Mouse (Mus musculus) lung, adult 2 months (tissue): ENCODE results near the gene 9030612E09Rik. TPM values are rescaled to one million over a fixed set of nuclear protein-coding genes. Genes with fewer than 3 reads are reported as not detected.

Experiments
- DNase-seq: peaks from one replicate; pipeline ENCODE4 v3.0.0; 2022
- H3K4me1 ChIP-seq: fragments of 200-500 bp; 2 replicates; pipeline ENCODE4 v1.6.1; 2011; ENCODE audit warnings: low read length; ENCODE audit not compliant: control insufficient read depth, insufficient read depth
- H3K4me3 ChIP-seq: fragments of 200-500 bp; replicated peaks from 2 replicates; pipeline ENCODE3; 2011; ENCODE audit warnings: low read depth, mild to moderate bottlenecking, control low read depth, low read length; ENCODE audit errors: extremely low read depth
- CTCF ChIP-seq: fragments of 200-500 bp; IDR thresholded peaks from 2 replicates; pipeline ENCODE4 v1.5.1; 2011; ENCODE audit warnings: mild to moderate bottlenecking, low read length, control low read depth; ENCODE audit not compliant: insufficient read depth
- POLR2A ChIP-seq: fragments of 200-500 bp; IDR thresholded peaks from 2 replicates; pipeline ENCODE4 v1.6.1; 2011; ENCODE audit warnings: low read depth, mild to moderate bottlenecking, control low read depth, low read length, borderline replicate concordance; ENCODE audit errors: extremely low read depth
- WGBS: fragments of 180-500 bp; shearing (Covaris S2); methylation state at CpG from one replicate; pipeline ENCODE4 v1.1.7; 2018; 5-methylcytosine and 5-hydroxymethylcytosine counted together
- polyA plus RNA-seq: library from polyadenylated mRNA; depleted of rRNA; stranded (reverse); fragments of >200 nt; gene quantifications from 2 replicates; pipeline ENCODE4 v1.2.3, GENCODE M21; 2012; rRNA removed

Gene 9030612E09Rik
- 0.18 and 0.36 TPM in 2 replicates for polyA plus RNA-seq

- under 1% methylated on average over 88 of the region's 91 CpGs for WGBS
- TF ChIP-seq CTCF (no peak), POLR2A (no peak)
- H3K4me1 ChIP-seq, result peaks cover 3% of the 10 kb centered on the region
- DNase-seq, result peak; percentile 11
- peak within 1 kb of the TSS; percentile 55 for H3K4me3 ChIP-seq
These were observed at the start of gene 9030612E09Rik, which contains the start of gene Sobp for GRCm38 (mm10) chr10:43174326-43175155. Gene 9030612E09Rik (plus strand): TSS chr10:43174704. Gene Sobp (minus strand): TSS chr10:43174530.

- H3K4me3 ChIP-seq, result no peak overlapping the region
- TF ChIP-seq CTCF, result no peak
- no peak for TF ChIP-seq POLR2A
- 63% methylated on average over 3 of the region's 3 CpGs for WGBS
- H3K4me1 ChIP-seq, result no peaks in the 10 kb centered on the region
- DNase-seq, result no peak
These were observed 45.8 kb upstream of the 9030612E09Rik start for GRCm38 (mm10) chr10:43128750-43129149.

- TF ChIP-seq CTCF (no peak), POLR2A (no peak)
- DNase-seq, result no peak
- whole genome bisulfite sequencing, result 87% methylated on average over 11 of the region's 11 CpGs
These were observed 40.5 kb upstream of the 9030612E09Rik start for GRCm38 (mm10) chr10:43134027-43134426.

GRCm38 (mm10) chr10:43143173-43143572 is 31.3 kb upstream of the 9030612E09Rik start:
- no peak for TF ChIP-seq POLR2A
- TF ChIP-seq CTCF, result no peak
- DNase-seq, result no peak
- WGBS, result 54% methylated on average over 9 of the region's 9 CpGs
- H3K4me3 ChIP-seq, result no peak overlapping the region
- H3K4me1 ChIP-seq, result no peaks in the 10 kb centered on the region

More at GRCm38 (mm10) chr10:43134027-43134426, 40.5 kb upstream of the 9030612E09Rik start:
- Histone ChIP-seq H3K4me3 (no peak overlapping the region), H3K4me1 (no peaks in the 10 kb centered on the region)

- H3K4me1 ChIP-seq, result no peaks in the 10 kb centered on the region
- TF ChIP-seq CTCF (no peak), POLR2A (no peak)
- WGBS, result 74% methylated on average over 11 of the region's 11 CpGs
- H3K4me3 ChIP-seq, result no peak overlapping the region
- DNase-seq, result no peak
These were observed 26.0 kb upstream of the 9030612E09Rik start for GRCm38 (mm10) chr10:43148456-43148855.

GRCm38 (mm10) chr10:43152643-43153042 is 21.9 kb upstream of the 9030612E09Rik start:
- TF ChIP-seq CTCF, result no peak
- no peak for TF ChIP-seq POLR2A
- H3K4me3 ChIP-seq, result no peak overlapping the region
- H3K4me1 ChIP-seq, result no peaks in the 10 kb centered on the region
- 69% methylated on average over 8 of the region's 8 CpGs for WGBS
- no peak for DNase-seq

GRCm38 (mm10) chr10:43155046-43155560 is 19.4 kb upstream of the 9030612E09Rik start:
- peak; percentile 11 for DNase-seq
- no peak overlapping the region for H3K4me3 ChIP-seq
- 20% methylated on average over 12 of the region's 12 CpGs for WGBS
- TF ChIP-seq CTCF, result no peak
- no peak for TF ChIP-seq POLR2A
- no peaks in the 10 kb centered on the region for H3K4me1 ChIP-seq

GRCm38 (mm10) chr10:43158917-43159316 is 15.6 kb upstream of the 9030612E09Rik start:
- H3K4me3 ChIP-seq, result no peak overlapping the region
- WGBS, result 75% methylated on average over 5 of the region's 5 CpGs
- DNase-seq, result no peak
- TF ChIP-seq CTCF, result no peak
- TF ChIP-seq POLR2A, result no peak
- H3K4me1 ChIP-seq, result no peaks in the 10 kb centered on the region

- Histone ChIP-seq H3K4me1 (no peaks in the 10 kb centered on the region), H3K4me3 (no peak overlapping the region)
- 75% methylated on average over 5 of the region's 5 CpGs for WGBS
- DNase-seq, result no peak
- TF ChIP-seq CTCF, result no peak
- TF ChIP-seq POLR2A, result no peak
These were observed 15.2 kb upstream of the 9030612E09Rik start for GRCm38 (mm10) chr10:43159333-43159732.

- no peak overlapping the region for H3K4me3 ChIP-seq
- WGBS, result 75% methylated on average over 12 of the region's 12 CpGs
- no peak for TF ChIP-seq CTCF
- no peak for TF ChIP-seq POLR2A
- no peaks in the 10 kb centered on the region for H3K4me1 ChIP-seq
- DNase-seq, result no peak
These were observed 12.2 kb upstream of the 9030612E09Rik start for GRCm38 (mm10) chr10:43162318-43162717.
